Mouse (Mus musculus): ENCODE data around the gene Defb45.
A peak's percentile ranks its signal among the peaks of the same experiment; 100 is the strongest.

Defb45 gene

DNA sequence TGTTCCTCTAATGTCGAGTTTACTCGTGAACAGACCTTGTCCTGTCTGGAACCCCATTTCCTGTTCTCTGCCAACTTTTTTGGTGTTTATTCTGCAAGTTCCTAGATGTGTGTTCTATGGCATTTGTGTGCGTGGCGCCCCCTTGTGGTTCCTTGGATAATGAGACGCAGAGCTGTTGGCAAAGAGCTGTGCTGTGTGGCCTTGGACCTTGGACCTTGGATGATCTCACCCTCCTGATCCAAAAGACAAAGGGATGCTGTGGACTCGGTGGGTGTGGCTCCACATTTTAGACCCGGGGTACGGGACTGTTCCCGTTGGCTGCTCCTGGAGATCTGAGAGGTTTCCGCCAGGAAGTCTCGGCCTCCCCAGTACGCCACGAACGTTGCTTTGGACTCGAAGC lies 4.9 kb upstream of the Defb45 start, which contains the start of gene Defb36:
Defb36 (plus strand) TSS at position 271 of the 400 bp plus-strand sequence.
- DNase-seq: peak; percentile 62 to 87

GRCm38 (mm10) chr2:152601275-152601960 lies 2.2 kb upstream of the Defb45 start:
- DNase-seq: no peak

- no peak for DNase-seq
Measured at GRCm38 (mm10) chr2:152600076-152600475, 877 bp upstream of the Defb45 start.

- peak in 1 of 2 experiments; percentile 61 for DNase-seq
Measured at GRCm38 (mm10) chr2:152589021-152589420, 10.2 kb downstream of the Defb45 start.

DNA sequence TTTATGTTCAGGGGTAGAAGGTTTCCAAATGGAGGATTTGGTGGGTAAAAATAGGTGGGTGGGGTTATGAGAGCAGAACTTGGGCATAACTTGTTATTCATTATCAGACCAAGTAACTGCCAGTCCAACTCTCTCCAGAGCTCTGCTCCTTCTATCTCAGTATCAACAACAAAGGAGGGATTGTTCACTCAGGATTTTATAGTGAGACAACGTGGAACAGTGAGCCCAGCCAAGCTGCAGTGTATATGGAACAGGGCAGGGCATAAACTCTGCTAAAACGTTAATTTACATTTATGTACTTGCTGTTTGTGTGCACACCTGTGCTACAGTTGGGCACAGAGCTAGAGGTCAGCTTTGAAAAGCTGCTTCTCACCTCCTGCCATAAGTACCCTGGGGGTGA lies 10.7 kb downstream of the Defb45 start:
- DNase-seq: no peak

GRCm38 (mm10) chr2:152586926-152587560 lies 12.2 kb downstream of the Defb45 start:
- DNase-seq: peak in 1 of 2 experiments; percentile 69

DNA sequence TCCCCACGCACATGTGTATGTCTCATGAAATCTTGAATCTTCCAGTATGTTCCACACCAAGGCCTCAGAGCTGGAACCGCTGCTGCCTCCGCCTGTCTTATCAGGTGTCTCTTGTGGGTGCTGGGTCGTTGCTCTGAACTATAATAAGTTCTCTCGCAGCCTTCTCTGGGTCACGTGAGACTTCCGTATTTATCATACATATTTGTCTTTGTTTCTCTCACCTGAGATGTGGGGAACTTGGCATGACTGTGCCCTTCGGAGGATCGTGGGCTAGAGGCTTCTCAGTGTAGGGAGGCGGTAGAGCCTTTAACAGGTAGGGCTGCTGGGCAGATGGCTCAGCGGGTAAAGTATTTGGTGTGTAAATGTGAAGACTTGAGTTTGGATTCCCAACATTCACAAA lies 18.6 kb downstream of the Defb45 start:
- no peak for DNase-seq

GRCm38 (mm10) chr2:152580107-152580506 lies 19.1 kb downstream of the Defb45 start, which contains the start of gene Defb19:
Defb19 (minus strand) TSS chr2:152580312.
- DNase-seq: no peak

DNA sequence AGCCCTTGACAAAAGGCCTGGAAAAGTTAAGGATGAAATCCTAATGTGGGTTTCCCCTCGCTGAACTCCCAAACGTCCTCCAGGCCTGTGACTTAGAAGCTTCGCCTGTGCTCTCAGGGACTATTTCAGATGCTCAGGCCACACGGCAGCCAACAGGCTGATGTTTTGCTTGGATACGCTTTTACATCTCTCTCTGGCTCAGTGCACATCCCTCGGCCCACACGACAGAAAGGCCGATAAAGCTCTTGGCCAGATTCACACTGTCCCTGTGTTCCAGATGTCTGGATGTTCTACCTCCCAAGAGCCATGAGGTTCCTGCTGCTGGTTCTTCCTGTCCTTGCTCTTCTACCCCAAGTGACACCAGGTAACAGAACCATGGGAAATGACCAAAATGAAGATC lies 25.7 kb downstream of the Defb45 start:
- no peak for DNase-seq

DNA sequence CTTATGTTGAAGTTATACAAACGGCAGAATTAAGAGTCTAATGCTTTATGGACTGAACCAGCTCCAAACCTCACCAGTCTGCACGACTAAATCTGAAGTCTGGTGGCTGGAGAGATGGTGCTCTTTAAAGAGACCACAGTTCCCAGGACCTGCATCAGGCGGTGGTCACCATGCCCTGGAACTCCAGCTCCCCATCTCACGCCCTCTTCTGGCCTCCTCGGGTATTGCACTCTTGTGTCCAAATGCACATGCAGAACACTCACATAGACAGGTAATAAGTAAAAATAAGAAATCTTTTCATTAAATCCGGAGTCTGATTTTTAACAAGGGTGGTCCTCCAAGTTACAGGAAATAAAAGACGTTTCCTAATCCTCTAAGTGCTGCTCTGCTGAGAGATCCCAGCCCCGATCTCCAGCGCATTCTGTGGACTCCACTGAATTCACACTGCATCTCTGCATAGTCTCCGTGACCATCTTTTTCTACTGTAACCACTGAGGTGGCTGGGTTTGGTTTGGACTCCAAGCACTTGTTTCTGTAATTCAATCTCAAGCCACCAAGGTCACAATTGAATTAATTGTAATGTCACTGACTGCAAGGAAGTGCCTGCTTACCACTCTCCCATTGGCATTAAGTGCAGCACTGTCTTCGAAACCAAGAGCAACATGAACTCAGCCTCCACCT lies 26.9 kb downstream of the Defb45 start, which contains the start of gene Defb21:
Defb21 (plus strand) TSS at position 631 of the 681 bp plus-strand sequence.
- DNase-seq: peak in 1 of 2 experiments; percentile 42

GRCm38 (mm10) chr2:152570313-152570712 lies 28.9 kb downstream of the Defb45 start:
- peak; percentile 49 to 71 for DNase-seq

GRCm38 (mm10) chr2:152569881-152570280 lies 29.3 kb downstream of the Defb45 start:
- peak in 1 of 2 experiments; percentile 26 for DNase-seq

DNA sequence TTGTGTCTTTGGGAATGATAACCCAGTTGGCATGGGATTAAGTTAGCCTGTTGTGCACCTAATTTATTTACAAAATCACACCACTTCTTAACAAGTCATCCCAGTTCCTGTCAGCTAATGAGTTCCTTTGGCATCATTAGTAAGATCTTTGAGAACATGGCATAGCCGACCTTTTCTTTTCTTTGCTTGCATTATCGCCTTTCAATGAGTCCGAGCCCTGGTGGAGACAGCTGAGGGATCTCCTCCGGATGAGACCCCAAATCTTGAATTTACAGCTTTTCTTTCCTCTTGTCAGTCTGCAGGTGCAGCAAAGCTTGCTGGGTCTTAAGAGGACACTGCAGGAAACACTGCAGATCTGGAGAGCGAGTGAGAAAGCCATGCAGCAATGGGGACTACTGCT lies 30.2 kb downstream of the Defb45 start, which contains the start of gene Gm17416:
Gm17416 (plus strand) TSS at position 301 of the 400 bp plus-strand sequence.
- no peak for DNase-seq

DNA sequence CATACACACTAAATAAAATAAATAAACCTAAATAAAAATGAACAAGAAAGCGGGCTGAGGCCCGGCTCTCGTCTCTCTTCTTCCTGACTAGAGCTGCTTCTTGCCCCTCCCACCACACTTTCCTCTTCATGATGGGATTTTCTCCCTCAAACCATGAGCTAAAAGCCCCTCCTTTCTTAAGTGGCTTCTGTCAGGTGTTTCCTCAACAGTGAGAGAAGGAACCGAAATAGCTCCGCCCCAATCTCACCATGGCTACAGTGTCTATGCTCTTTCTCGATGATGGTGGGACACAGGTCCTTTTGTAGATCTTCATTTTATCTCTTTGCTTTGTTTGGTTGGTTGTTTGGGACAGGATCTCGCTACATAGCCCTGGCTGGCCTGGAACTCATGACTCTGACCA lies 42.5 kb downstream of the Defb45 start:
- DNase-seq: no peak

- DNase-seq: peak; percentile 72 to 87
Measured at GRCm38 (mm10) chr2:152553774-152554423, 45.3 kb downstream of the Defb45 start.

DNA sequence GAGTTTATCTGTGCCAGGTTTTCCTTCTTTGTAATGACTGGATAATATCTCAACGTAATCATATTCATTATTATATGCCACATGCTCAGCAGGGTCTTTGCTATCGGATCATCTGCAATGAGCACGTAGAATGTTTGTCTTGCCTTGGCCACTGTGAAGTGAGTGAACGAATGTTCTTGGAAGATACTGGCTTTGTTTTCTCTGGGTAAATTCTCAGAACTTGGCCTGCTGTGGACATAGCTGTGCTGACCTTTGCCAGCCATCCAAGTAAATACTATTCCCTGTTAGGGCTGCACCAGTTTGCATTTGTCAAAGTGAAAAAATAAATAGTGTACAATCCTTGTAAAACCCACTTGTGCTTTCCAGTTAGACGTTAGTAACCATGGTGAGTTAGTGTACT lies 51.1 kb downstream of the Defb45 start:
- DNase-seq: peak in 1 of 2 experiments; percentile 12

GRCm38 (mm10) chr2:152544691-152545090 lies 54.5 kb downstream of the Defb45 start:
- peak; percentile 75 to 80 for DNase-seq

- peak in 1 of 2 experiments; percentile 76 for DNase-seq
Measured at GRCm38 (mm10) chr2:152543478-152543877, 55.7 kb downstream of the Defb45 start.
